Mouse (Mus musculus) MEL-GATA-1-ER (cell line): Measurements from ENCODE around the gene Crip2.

Experiments used
- DNase-seq: peaks from one replicate; pipeline ENCODE4 v3.0.0-alpha.2; 2012; ENCODE audit warnings: low read depth; ENCODE audit errors: extremely low read depth

Gene Crip2

DNA sequence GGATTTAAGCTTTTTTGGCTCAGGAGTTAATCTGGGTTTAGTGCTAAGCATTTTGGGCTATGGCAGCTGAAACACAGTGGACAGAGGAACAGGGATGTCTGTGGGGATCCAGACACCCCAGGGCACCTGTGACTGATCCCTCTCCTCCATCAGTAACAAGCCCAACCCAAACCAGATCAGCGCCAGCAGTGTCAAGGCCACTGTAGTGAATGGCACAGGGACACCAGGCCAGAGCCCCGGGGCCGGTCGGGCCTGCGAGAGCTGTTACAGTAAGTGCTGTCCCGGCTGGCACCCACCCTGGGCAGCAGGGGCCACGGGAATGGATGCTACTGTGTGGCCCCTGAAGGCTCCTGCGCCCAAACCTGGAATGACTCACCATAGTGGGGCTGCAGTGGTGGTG, 9.3 kb upstream of the Crip2 start:
- no peak for DNase-seq

GRCm38 (mm10) chr12:113131601-113132000, 8.4 kb upstream of the Crip2 start:
- DNase-seq = no peak

DNA sequence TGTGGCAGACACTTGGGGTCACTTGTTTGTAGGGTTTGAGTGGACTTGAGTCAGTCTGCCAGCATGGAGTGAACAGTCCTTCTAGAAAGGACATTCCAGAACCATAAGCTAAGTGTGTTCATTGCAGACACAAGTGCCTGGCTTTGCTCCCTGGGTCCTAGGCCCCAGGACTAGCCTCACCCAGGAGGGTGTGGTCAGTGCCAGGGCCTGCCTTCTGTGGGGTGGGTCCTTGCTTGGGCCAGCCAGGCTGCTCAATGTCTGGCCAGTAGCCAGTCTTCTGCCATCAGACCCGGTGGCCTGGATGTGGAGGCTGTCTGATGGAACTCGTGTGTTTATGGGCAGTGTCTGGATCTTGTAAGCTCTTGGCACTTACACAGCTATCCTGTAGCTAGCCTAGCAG, 7.5 kb upstream of the Crip2 start:
- no peak for DNase-seq

DNA sequence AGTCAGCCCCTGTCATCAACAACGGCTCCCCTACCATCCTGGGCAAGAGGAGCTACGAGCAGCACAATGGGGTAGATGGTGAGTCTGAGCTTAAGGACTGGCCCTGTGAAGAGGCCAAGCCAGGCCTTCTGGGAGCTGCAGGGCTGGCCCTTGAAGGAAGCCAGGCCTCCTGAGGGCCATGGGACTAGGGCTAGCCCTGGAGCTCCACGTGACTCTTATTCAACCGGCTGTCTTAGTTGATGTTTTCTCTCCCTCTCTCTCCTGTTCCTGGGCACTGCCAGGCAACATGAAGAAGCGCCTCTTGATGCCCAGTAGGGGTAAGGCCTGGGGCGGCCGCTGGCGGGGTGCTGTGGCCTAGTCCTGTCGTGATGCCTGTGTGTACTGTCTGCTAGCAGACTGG, 6.8 kb upstream of the Crip2 start:
- no peak for DNase-seq

GRCm38 (mm10) chr12:113133861-113134403, 6.1 kb upstream of the Crip2 start:
- DNase-seq = no peak

GRCm38 (mm10) chr12:113134502-113134901, 5.5 kb upstream of the Crip2 start:
- DNase-seq = no peak

DNA sequence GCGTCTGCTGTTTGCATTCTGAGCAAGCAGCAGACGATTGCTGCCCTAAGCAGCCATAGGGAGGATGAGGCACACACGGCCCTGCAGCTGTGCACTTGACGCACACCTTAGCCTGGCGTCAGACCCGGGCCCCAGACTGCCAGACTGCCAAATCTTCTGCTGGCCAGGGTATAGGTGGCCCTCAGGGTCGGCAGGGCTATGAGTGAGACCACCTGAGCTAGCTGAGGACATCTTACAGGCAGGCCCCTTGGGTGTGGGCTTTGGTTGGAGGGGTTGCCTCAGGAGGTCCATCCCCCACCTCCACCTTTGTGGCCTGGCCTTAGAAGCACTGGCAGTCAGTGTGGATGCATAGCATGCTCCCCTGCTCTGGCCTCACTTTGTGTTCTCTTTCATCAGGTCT, 4.6 kb upstream of the Crip2 start:
- no peak for DNase-seq

- DNase-seq = no peak
These were observed 3.5 kb upstream of the Crip2 start for GRCm38 (mm10) chr12:113136492-113137020.

GRCm38 (mm10) chr12:113137260-113138213, 2.5 kb upstream of the Crip2 start:
- no peak for DNase-seq

GRCm38 (mm10) chr12:113138291-113138690, 1.7 kb upstream of the Crip2 start:
- DNase-seq = no peak

- DNase-seq = no peak
These were observed 853 bp upstream of the Crip2 start for GRCm38 (mm10) chr12:113138901-113139864.

GRCm38 (mm10) chr12:113140616-113141411, 778 bp downstream of the Crip2 start:
- peak; percentile 72 for DNase-seq

GRCm38 (mm10) chr12:113141531-113141973, 1.5 kb downstream of the Crip2 start:
- no peak for DNase-seq

- DNase-seq = no peak
These were observed 2.3 kb downstream of the Crip2 start for GRCm38 (mm10) chr12:113142021-113142975.

DNA sequence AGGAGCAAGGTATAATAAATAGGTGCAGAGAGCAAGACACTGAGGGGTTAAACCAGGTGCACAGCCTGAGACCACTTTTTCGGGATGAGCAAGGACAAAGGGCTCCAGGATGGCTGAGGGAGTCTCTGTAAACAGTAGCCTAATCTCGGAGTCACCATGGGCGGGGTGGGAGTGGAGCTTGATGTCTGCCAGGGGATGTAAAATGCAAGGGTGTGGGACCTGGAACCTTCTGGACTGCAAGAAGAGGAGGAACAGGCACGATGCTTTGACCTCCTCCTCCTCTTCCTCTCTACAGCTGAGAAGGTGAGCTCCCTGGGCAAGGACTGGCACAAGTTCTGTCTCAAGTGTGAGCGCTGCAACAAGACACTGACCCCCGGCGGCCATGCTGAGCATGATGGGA, 3.1 kb downstream of the Crip2 start:
- DNase-seq = no peak

DNA sequence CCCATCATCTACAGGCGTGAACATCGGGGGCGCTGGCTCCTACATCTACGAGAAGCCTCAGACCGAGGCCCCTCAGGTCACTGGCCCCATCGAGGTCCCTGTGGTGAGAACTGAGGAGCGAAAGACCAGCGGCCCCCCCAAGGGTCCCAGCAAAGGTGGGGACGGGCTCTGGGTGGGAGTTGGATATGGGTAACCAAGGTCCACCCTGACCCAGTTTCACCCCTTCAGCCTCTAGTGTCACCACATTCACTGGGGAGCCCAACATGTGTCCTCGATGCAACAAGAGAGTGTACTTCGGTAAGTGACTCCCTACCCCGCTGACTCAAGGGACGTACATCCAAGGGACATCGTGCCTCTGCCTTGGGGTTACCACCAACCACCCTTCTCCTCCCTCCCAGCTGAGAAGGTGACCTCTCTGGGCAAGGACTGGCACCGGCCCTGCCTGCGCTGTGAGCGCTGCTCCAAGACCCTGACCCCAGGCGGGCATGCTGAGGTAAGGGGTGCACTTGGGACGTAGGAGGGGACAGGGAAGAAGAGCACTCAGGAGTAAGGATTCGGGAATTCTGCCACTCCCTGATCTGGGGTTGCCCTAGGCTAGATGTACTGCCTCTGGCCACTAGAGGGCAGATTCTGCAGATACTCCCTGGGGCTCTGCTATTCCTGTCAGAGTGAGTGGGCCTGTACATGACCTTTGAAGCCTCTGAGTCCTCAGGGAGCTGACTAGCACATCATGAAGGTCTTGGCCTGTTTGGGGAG, 4.1 kb downstream of the Crip2 start:
- DNase-seq = no peak

DNA sequence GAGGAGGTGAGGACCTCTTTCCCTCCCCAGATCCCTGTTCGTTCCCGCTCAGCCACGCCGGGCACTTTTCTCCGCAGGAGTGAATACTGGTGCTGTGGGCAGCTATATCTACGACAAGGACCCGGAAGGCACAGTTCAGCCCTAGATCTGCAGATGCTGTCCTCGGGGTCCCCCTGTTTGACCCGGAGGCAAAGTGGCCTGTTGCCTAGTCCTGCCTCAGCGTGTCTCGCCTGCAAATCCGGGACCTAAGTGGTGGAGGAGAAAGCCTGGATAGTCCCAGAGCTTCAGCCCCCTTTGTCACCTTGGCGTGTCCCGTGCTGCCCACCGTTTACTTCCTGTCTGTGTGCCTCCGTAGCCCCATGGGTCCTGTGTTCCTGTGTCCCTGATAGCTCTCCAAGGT, 4.8 kb downstream of the Crip2 start:
- no peak for DNase-seq

DNA sequence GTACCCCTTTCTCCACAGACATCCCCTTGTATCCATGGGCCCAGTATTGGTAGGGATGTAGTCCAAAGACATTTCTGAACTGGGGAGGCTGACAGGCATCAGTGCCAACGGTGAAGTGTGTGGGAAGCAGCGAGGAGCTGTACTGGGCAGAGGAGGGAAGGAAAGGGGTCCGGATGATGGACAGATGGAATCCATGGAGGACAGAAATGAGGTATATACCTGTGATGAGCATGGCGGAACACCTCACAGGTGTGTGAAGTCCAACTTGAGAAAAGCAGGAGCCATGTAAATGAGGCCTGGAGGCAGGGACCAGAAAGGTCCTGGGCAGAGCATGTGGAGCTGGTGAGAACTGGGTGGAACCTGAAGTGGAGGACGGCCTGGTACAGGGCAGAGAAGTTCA, 5.6 kb downstream of the Crip2 start:
- DNase-seq = no peak
